Mouse (Mus musculus) lung, postnatal 0 days (tissue): ENCODE results near the gene Sptbn4. TPM values are rescaled to one million over a fixed set of nuclear protein-coding genes. Genes with fewer than 3 reads are reported as not detected.
A peak's percentile ranks its signal among the peaks of the same experiment; 100 is the strongest.

ENCODE experiments used
- ATAC-seq: fragments of 200-750 bp; cut with Nextera tagmentation; 2 replicates; pipeline ENCODE4 v1.8.0; 2017; ENCODE audit warnings: moderate library complexity
- DNase-seq: peaks from one replicate; pipeline ENCODE4 v3.0.0-alpha.2; 2016; ENCODE audit warnings: low spot score
- H3K27ac ChIP-seq: fragments of 300-500 bp; sonication (generic); 2 replicates; pipeline ENCODE4 v1.5.1; 2014; ENCODE audit warnings: antibody characterized with exemption, mild to moderate bottlenecking, low read length, mixed read lengths
- H3K27me3 ChIP-seq: fragments of 300-500 bp; sonication (generic); replicated peaks from 2 replicates; pipeline ENCODE4 v1.6.1; 2014; ENCODE audit warnings: low read length, mixed read lengths; ENCODE audit not compliant: insufficient read depth
- H3K36me3 ChIP-seq: fragments of 300-500 bp; sonication (generic); 2 replicates; pipeline ENCODE4 v1.6.1; 2014; ENCODE audit warnings: low read length, mixed read lengths; ENCODE audit not compliant: insufficient read depth
- H3K4me1 ChIP-seq: fragments of 300-500 bp; sonication (generic); 2 replicates; pipeline ENCODE4 v1.6.1; 2014; ENCODE audit warnings: antibody characterized with exemption, low read depth, low read length, mixed read lengths; ENCODE audit not compliant: insufficient read depth
- H3K4me2 ChIP-seq: fragments of 300-500 bp; sonication (generic); replicated peaks from 2 replicates; pipeline ENCODE4 v1.6.1; 2014; ENCODE audit warnings: low read depth, mild to moderate bottlenecking, low read length, moderate library complexity, mixed read lengths
- H3K4me3 ChIP-seq: fragments of 300-500 bp; sonication (generic); 2 replicates; pipeline ENCODE4 v1.5.1; 2014; ENCODE audit warnings: low read depth, low read length
- H3K9ac ChIP-seq: fragments of 300-500 bp; sonication (generic); replicated peaks from 2 replicates; pipeline ENCODE4 v1.6.1; 2014; ENCODE audit warnings: low read depth, mild to moderate bottlenecking
- H3K9me3 ChIP-seq: fragments of 300-500 bp; sonication (generic); 2 replicates; pipeline ENCODE4 v1.6.1; 2016; ENCODE audit warnings: low read length, mixed read lengths
- CTCF ChIP-seq: IDR thresholded peaks from 2 replicates; pipeline ENCODE4 v1.5.1; 2016; ENCODE audit warnings: antibody characterized with exemption, mild to moderate bottlenecking
- EP300 ChIP-seq: IDR thresholded peaks from 2 replicates; pipeline ENCODE4 v1.6.1; 2016; ENCODE audit warnings: antibody characterized with exemption, mild to moderate bottlenecking, control low read depth
- WGBS: fragments of 180-500 bp; shearing (Covaris S2); extraction: QIAGEN DNeasy Blood & Tissue Kit; methylation state at CpG from one replicate; pipeline ENCODE4 v1.1.7; 2014; 5-methylcytosine and 5-hydroxymethylcytosine counted together
- polyA plus RNA-seq: library from polyadenylated mRNA; unstranded; fragments of >200 nt; fragmentation: Nextera tagmentation; extraction: Ambion mirVana; gene quantifications from 2 replicates; pipeline ENCODE4 v1.2.1, GENCODE M21; 2015

Sptbn4 gene
- polyA plus RNA-seq, 1 experiment from 2014 or later: 0.20 TPM

DNA sequence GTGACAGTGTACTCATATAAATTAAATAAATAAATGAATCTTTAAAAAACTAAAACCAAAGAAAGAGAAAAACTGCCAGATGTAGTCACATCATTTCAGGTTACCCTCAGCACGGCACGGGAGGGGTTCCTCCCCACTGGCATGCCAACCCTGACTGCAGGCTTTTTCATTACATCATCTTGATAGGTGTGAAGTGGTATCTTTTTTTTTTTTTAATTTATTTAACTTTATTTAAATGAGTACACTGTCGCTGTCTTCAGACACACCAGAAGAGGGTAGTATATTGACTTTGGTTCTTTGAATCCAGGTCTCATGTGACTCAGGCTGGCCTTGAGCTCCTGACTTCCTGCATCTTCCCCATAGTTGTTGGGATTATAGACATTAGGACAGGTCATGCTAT, 7.8 kb upstream of the Sptbn4 start:
- Histone ChIP-seq H3K9me3 (no peaks in the 10 kb centered on the region), H3K4me1 (no peaks in the 10 kb centered on the region), H3K27ac (no peak overlapping the region), H3K9ac (no peak overlapping the region), H3K27me3 (no peaks in the 10 kb centered on the region), H3K4me3 (no peak overlapping the region), H3K4me2 (no peak overlapping the region), H3K36me3 (no peaks in the 10 kb centered on the region)
- no peak for TF ChIP-seq CTCF
- no peak for TF ChIP-seq EP300
- ATAC-seq: no peak
- no peak for DNase-seq
- 88% methylated on average over 3 of the region's 3 CpGs for WGBS

DNA sequence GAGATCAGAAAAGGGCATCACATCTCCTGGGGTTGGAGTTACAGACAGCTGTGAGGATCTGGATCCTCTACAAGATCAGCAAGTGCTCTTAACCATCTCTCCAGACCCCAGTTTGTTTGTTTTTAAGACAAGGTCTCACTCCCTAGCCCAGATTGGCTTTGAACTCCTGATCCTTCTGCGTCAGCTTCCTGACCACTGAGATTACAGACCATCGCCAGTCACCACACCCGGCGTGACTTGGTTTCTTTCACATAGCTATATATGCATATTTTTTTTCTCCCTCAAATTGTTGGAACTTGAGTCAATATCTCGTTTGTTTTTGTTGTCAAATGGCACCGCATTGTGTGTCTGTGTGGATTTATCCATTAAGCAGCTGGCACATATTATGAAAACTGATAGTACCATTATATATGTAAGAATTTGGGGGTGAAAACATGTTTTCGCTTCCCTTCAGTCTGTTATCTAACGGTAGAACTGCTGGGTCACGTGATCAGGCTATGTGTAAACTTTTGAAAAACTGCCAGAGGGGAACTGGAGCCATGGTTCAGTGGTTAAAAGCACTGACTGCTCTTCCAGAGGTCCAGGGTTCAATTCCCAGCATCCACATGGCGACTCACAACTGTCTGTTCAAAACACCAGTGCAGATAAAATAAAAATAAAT, 7.1 kb upstream of the Sptbn4 start:
- TF ChIP-seq EP300 (no peak), CTCF (no peak)
- WGBS: 58% methylated on average over 10 of the region's 10 CpGs
- no peak overlapping the region for H3K9ac ChIP-seq
- H3K27me3 ChIP-seq: no peaks in the 10 kb centered on the region
- DNase-seq (no peak), ATAC-seq (no peak)
- H3K4me1 ChIP-seq: no peaks in the 10 kb centered on the region
- no peak overlapping the region for H3K4me3 ChIP-seq
- no peak overlapping the region for H3K4me2 ChIP-seq
- no peak overlapping the region for H3K27ac ChIP-seq
- no peaks in the 10 kb centered on the region for H3K36me3 ChIP-seq
- no peaks in the 10 kb centered on the region for H3K9me3 ChIP-seq

DNA sequence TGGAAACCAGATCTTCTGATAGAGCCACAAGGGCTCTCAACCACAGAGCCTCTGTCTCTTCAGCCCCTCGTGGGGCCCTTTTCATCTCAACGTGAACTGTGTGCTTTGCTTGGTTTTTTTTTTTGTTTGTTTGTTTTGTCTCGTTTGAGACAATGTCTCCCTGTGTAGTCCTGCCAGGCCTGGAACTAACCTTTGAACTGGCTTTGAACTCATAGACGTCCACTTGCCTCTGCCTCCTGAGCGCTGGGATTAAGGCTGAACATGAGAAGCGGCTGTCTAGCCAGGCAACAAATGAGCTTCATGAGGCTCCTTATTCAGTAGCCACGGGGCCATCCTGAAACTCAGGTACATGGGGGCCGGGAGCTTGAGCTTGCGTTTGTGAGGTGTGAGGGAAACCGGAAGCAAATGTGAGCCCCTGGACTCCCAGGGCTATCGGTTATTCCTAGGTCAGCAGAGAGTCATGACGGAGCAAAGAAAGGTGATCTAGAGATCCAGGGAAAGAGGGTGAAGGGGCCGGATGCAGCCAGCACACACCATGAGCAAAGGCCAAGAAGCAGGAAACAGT, 4.8 kb upstream of the Sptbn4 start:
- no peak for ATAC-seq
- H3K36me3 ChIP-seq: no peaks in the 10 kb centered on the region
- 47% methylated on average over 13 of the region's 13 CpGs for WGBS

DNA sequence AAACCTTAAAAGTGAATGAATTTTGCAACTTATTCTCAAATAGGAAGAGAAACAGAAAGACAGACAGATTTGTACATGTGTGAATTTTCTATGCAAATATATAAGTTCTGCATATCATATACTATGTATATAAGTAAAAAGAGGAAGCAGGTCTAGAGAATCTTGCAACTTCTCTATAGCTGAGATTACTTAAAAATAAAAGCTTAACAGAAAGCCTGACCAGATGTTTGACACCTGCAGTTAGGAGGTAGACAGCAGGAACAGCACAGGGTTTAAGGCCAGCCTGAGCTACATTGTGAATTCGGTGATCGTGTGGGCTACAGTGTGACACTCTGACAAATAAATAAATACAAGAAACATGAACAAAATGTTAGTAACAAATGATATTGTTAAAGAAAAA, 3.9 kb upstream of the Sptbn4 start:
- TF ChIP-seq CTCF (no peak), EP300 (no peak)
- Histone ChIP-seq H3K36me3 (no peaks in the 10 kb centered on the region), H3K4me3 (no peak overlapping the region), H3K27me3 (0 out of 2 replicates have a peak, but pooled peaks cover 2% of the 10 kb centered on the region), H3K4me1 (peaks cover 1% of the 10 kb centered on the region; the same call in 1 of the 2 replicates), H3K9me3 (no peaks in the 10 kb centered on the region), H3K27ac (no peak overlapping the region), H3K4me2 (no peak overlapping the region), H3K9ac (no peak overlapping the region)
- no peak for ATAC-seq
- peak; percentile 25 for DNase-seq
- WGBS: 88% methylated on average over 2 of the region's 2 CpGs

More for the DNA sequence above, 4.8 kb upstream of the Sptbn4 start:
- H3K4me3 ChIP-seq: no peak overlapping the region
- TF ChIP-seq EP300 (no peak), CTCF (no peak)
- H3K27ac ChIP-seq: no peak overlapping the region
- no peak overlapping the region for H3K9ac ChIP-seq
- no peaks in the 10 kb centered on the region for H3K4me1 ChIP-seq
- no peaks in the 10 kb centered on the region for H3K27me3 ChIP-seq
- no peak for DNase-seq
- no peaks in the 10 kb centered on the region for H3K9me3 ChIP-seq
- H3K4me2 ChIP-seq: no peak overlapping the region

DNA sequence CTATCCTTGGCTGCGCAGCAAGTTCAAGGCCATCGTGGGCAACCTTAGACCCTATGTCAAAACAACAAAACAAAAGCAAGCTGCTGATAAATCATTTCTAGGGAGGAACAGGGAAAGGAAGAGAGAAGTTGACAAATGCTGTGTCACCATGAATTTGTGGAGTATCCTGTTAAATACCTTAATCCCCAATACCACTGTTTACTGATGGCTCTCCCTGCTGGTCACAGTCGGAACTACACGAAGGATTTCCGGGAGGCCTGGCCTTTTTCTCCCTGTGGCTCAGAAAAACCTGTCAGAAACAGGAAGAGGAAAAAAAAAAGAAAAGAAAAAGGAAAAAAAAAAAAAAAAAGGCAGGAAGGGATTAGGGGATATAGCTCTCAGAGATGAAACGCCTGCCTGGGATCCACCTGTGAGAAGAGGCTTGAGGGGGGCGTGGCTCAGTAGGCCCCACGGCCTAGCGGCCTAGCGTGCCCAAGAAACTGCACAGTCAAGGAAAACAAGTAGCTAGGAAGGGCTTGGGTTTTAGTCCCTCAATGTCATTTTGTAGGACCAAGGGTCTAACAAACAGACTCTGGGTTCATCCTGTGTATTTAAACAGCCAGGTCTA, 1.9 kb upstream of the Sptbn4 start:
- no peaks in the 10 kb centered on the region for H3K36me3 ChIP-seq
- DNase-seq: peak; percentile 68
- peak; percentile 77 for TF ChIP-seq CTCF
- no peak for TF ChIP-seq EP300
- H3K4me1 ChIP-seq: peaks cover 2% of the 10 kb centered on the region; the same call in 1 of the 2 replicates
- 0 out of 2 replicates have a peak, but pooled peaks cover 7% of the 10 kb centered on the region for H3K27me3 ChIP-seq
- H3K9me3 ChIP-seq: no peaks in the 10 kb centered on the region
- ATAC-seq: no peak
- no peak overlapping the region for H3K27ac ChIP-seq
- WGBS: 64% methylated on average over 10 of the region's 10 CpGs
- peak overlapping the region; percentile 95; the same call in 1 of the 2 replicates for H3K4me2 ChIP-seq
- H3K4me3 ChIP-seq: no peak overlapping the region
- no peak overlapping the region for H3K9ac ChIP-seq

DNA sequence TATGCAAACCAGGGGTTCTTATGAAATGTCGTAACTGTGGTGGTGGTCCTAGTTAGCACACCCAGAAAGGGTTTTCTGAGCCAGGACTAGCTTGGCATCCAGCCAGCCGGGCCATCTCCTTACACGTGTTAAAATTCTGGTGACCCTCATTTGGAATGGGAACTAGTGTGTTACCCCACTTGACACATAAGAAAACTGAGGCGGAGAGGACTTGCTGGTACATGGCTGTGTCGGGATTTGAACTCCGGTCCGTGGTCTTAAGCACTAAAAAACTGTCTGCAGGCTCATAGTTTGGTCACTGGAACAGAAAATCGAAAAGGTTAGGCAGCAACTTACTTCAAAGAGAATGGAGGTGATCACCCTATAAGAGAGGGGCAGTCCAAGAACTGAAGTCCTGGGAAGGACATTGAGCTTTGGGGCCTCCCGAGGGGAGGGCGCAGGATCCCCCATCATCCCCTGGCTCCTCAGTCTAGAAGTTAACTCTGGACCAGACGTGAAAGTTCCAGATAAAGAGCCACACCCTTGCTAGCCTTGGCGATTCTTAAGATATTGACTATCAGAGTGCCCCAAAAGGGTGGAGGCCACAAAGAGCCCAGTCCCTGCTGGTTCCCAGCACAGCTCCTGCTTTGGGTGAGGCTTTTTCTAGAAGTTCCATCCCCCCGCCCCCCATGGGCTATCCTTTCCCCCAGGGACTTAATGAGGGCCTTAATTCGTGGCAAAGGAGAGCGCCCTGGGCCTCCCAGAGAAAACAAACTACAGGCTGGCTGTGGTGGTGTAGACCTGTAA, 1.1 kb upstream of the Sptbn4 start:
- H3K4me1 ChIP-seq: peaks cover 2% of the 10 kb centered on the region; the same call in 1 of the 2 replicates
- H3K9me3 ChIP-seq: no peaks in the 10 kb centered on the region
- H3K36me3 ChIP-seq: no peaks in the 10 kb centered on the region
- H3K4me2 ChIP-seq: peak overlapping the region; percentile 95
- peak overlapping the region; percentile 60 for H3K4me3 ChIP-seq
- 56% methylated on average over 15 of the region's 15 CpGs for WGBS
- DNase-seq (peak; percentile 11), ATAC-seq (no peak)
- H3K27ac ChIP-seq: peak overlapping the region; percentile 34; the same call in 1 of the 2 replicates
- 0 out of 2 replicates have a peak, but pooled peaks cover 7% of the 10 kb centered on the region for H3K27me3 ChIP-seq
- H3K9ac ChIP-seq: peak overlapping the region; percentile 54
- no peak for TF ChIP-seq CTCF
- no peak for TF ChIP-seq EP300
